Mouse (Mus musculus): ENCODE data around the gene Cacna1c.

Gene Cacna1c

DNA sequence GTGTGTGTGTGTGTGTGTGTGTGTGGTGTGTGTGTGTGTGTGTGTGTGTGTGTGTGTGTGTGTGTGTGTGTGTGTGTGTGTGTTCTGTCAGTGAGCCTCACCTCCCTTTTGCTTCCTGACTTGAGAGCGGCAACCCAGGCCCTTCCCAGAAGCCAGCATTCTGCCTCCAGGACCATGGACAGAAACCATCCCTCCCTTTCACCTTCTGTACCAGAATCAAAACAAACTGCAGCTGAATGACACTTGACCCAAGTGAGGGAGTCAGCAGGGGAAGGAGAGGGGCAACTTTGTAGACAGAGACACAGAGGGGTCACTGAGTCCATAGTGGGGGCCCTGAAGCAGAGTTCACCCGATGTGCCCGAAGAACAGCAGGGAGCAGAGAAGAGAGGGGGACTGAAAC, 36.8 kb upstream of the Cacna1c start:
- TF ChIP-seq POU5F1 (IDR thresholded peaks at IDR 0.05; ENCODE audit: borderline replicate concordance, low read length) (no peak), NANOG (IDR thresholded peaks at IDR 0.05; ENCODE audit: borderline replicate concordance, low read length) (no peak), CTCF (conservative IDR thresholded peaks at IDR 0.05; ENCODE audit: low read length) (no peak)
- Histone ChIP-seq H3K27me3 (ENCODE audit: insufficient read depth, low read length) (no peaks in the 10 kb centered on the region; the same call in 1 of the 2 replicates), H3K9me3 (ENCODE audit: low read length) (no peaks in the 10 kb centered on the region), H3K4me3 (replicated peaks; ENCODE audit: low read length) (no peak overlapping the region), H3K4me1 (replicated peaks; ENCODE audit: low read depth, low read length) (no peaks in the 10 kb centered on the region), H3K36me3 (ENCODE audit: insufficient read depth, low read length) (no peaks in the 10 kb centered on the region)

DNA sequence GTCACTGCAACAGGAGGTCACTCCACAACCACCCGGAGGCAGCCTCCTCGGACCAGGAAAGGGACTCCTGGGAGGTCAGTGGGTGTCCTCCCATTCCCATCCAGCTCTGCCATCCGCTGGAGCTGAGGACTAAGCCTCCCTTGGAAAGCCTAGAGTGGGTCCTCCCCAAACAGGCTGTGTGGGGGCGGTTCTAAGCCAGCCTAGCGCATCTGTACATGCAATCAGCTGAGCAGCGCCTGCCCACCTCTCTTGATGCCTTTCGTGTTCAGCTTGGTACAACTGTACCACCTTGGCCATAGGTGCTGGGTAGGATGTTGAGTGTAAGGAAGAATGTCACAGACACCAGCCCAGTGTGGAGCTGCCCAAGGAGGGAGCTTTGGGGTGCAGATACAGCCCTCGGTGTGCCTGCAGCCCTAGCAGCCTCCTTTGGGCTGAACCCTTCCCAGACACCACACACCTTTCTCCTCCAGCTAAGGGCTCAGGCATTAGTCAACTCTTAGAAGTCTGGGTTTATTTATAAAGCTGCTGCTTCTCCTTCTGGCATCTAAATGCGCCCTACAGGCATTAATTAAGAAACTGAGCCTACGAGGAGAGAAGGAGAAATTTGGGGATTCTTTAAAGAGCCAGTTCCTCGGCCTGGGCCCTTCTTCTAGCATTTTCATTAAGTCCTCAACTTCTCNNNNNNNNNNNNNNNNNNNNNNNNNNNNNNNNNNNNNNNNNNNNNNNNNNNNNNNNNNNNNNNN, 32.8 kb upstream of the Cacna1c start:
- Histone ChIP-seq H3K36me3 (ENCODE audit: insufficient read depth, low read length) (no peaks in the 10 kb centered on the region), H3K4me1 (replicated peaks; ENCODE audit: low read depth, low read length) (no peaks in the 10 kb centered on the region), H3K4me3 (replicated peaks; ENCODE audit: low read length) (no peak overlapping the region), H3K27me3 (ENCODE audit: insufficient read depth, low read length) (no peaks in the 10 kb centered on the region; the same call in 1 of the 2 replicates), H3K9me3 (ENCODE audit: low read length) (no peaks in the 10 kb centered on the region)
- TF ChIP-seq NANOG (IDR thresholded peaks at IDR 0.05; ENCODE audit: borderline replicate concordance, low read length) (no peak), CTCF (conservative IDR thresholded peaks at IDR 0.05; ENCODE audit: low read length) (no peak), POU5F1 (IDR thresholded peaks at IDR 0.05; ENCODE audit: borderline replicate concordance, low read length) (no peak)

DNA sequence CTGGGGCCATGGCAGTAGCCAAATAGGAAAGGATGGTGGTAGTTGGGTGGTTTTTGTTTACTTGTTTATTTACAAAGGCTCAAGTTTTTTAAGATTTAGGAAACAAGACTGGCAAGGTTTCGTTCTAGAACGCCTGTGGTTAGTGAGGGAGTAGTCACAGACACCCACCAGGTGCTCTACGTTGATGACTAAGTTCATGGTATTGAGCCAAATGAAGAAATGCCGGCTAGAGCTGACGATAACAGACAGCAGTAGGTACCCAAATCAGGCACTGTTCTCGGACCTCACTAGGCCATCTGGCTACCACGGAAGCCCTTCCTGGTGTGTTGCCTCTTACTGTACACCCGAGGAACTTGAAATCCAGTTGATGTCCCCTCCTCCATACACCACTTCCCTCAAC, 30.8 kb upstream of the Cacna1c start:
- H3K27me3 ChIP-seq (ENCODE audit: insufficient read depth, low read length) = no peaks in the 10 kb centered on the region; the same call in 1 of the 2 replicates
- no peaks in the 10 kb centered on the region for H3K36me3 ChIP-seq (ENCODE audit: insufficient read depth, low read length)
- no peaks in the 10 kb centered on the region for H3K4me1 ChIP-seq (replicated peaks; ENCODE audit: low read depth, low read length)
- H3K9me3 ChIP-seq (ENCODE audit: low read length) = no peaks in the 10 kb centered on the region
- H3K4me3 ChIP-seq (replicated peaks; ENCODE audit: low read length) = no peak overlapping the region
- TF ChIP-seq POU5F1 (IDR thresholded peaks at IDR 0.05; ENCODE audit: borderline replicate concordance, low read length) (no peak), NANOG (IDR thresholded peaks at IDR 0.05; ENCODE audit: borderline replicate concordance, low read length) (no peak), CTCF (conservative IDR thresholded peaks at IDR 0.05; ENCODE audit: low read length) (no peak)

- no peaks in the 10 kb centered on the region for H3K9me3 ChIP-seq (ENCODE audit: low read length)
- TF ChIP-seq CTCF (conservative IDR thresholded peaks at IDR 0.05; ENCODE audit: low read length) = no peak
- TF ChIP-seq POU5F1 (IDR thresholded peaks at IDR 0.05; ENCODE audit: borderline replicate concordance, low read length) = no peak
- TF ChIP-seq NANOG (IDR thresholded peaks at IDR 0.05; ENCODE audit: borderline replicate concordance, low read length) = no peak
- no peak overlapping the region for H3K4me3 ChIP-seq (replicated peaks; ENCODE audit: low read length)
- no peaks in the 10 kb centered on the region for H3K4me1 ChIP-seq (replicated peaks; ENCODE audit: low read depth, low read length)
- no peaks in the 10 kb centered on the region for H3K36me3 ChIP-seq (ENCODE audit: insufficient read depth, low read length)
- H3K27me3 ChIP-seq (ENCODE audit: insufficient read depth, low read length) = no peaks in the 10 kb centered on the region; the same call in 1 of the 2 replicates
Measured at GRCm38 (mm10) chr6:119225731-119226130, 29.5 kb upstream of the Cacna1c start.

GRCm38 (mm10) chr6:119225226-119225625, 29.0 kb upstream of the Cacna1c start:
- TF ChIP-seq NANOG (IDR thresholded peaks at IDR 0.05; ENCODE audit: borderline replicate concordance, low read length) (no peak), CTCF (conservative IDR thresholded peaks at IDR 0.05; ENCODE audit: low read length) (no peak), POU5F1 (IDR thresholded peaks at IDR 0.05; ENCODE audit: borderline replicate concordance, low read length) (no peak)
- no peaks in the 10 kb centered on the region; the same call in 1 of the 2 replicates for H3K27me3 ChIP-seq (ENCODE audit: insufficient read depth, low read length)

DNA sequence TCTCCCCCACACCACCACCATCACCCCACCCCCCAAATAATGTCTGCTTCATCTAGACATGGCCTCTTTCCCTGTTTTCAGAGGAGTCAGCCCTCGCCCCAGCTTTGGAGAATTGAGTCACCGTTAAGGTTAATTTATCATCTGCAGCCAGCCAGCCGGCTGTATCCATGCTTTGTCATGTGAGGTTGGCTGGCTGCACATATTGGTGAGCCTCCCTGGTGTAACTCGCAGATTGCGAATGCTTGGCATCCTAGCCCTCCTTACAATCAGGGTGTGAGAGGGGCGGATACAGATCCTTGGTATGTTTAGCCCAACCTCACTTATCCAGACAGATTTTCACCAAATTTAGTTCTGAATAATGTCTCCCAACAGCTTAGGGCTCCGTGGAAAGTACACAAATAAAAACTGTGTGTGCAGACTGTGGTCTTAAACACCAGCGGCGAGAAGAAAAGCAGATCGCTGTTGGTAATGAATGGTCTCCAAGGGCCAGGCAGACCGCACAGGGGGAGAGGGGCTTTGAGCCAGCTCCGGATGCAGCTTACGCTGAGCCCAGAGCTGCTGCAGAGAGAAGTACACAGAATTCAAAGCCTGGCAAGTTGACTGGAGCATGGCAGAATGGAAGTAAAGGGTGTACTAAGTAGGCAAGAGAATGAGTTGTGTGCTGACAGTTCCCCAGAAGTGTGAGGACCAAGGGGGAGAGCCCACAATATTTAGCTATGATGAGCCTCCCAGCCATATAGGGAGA, 28.4 kb upstream of the Cacna1c start:
- Histone ChIP-seq H3K4me3 (replicated peaks; ENCODE audit: low read length) (no peak overlapping the region), H3K4me1 (replicated peaks; ENCODE audit: low read depth, low read length) (no peaks in the 10 kb centered on the region), H3K27me3 (ENCODE audit: insufficient read depth, low read length) (no peaks in the 10 kb centered on the region; the same call in 1 of the 2 replicates), H3K9me3 (ENCODE audit: low read length) (no peaks in the 10 kb centered on the region), H3K36me3 (ENCODE audit: insufficient read depth, low read length) (no peaks in the 10 kb centered on the region)
- no peak for TF ChIP-seq CTCF (conservative IDR thresholded peaks at IDR 0.05; ENCODE audit: low read length)
- TF ChIP-seq POU5F1 (IDR thresholded peaks at IDR 0.05; ENCODE audit: borderline replicate concordance, low read length) = no peak
- no peak for TF ChIP-seq NANOG (IDR thresholded peaks at IDR 0.05; ENCODE audit: borderline replicate concordance, low read length)

More at GRCm38 (mm10) chr6:119225226-119225625, 29.0 kb upstream of the Cacna1c start:
- no peaks in the 10 kb centered on the region for H3K36me3 ChIP-seq (ENCODE audit: insufficient read depth, low read length)
- H3K4me1 ChIP-seq (replicated peaks; ENCODE audit: low read depth, low read length) = no peaks in the 10 kb centered on the region
- H3K4me3 ChIP-seq (replicated peaks; ENCODE audit: low read length) = no peak overlapping the region
- H3K9me3 ChIP-seq (ENCODE audit: low read length) = no peaks in the 10 kb centered on the region

- no peaks in the 10 kb centered on the region; the same call in 1 of the 2 replicates for H3K27me3 ChIP-seq (ENCODE audit: insufficient read depth, low read length)
- no peak overlapping the region for H3K4me3 ChIP-seq (replicated peaks; ENCODE audit: low read length)
- H3K9me3 ChIP-seq (ENCODE audit: low read length) = no peaks in the 10 kb centered on the region
- no peak for TF ChIP-seq POU5F1 (IDR thresholded peaks at IDR 0.05; ENCODE audit: borderline replicate concordance, low read length)
- TF ChIP-seq CTCF (conservative IDR thresholded peaks at IDR 0.05; ENCODE audit: low read length) = peak; percentile 91
- H3K36me3 ChIP-seq (ENCODE audit: insufficient read depth, low read length) = 0 out of 2 replicates have a peak, but pooled peaks cover 12% of the 10 kb centered on the region
- peaks cover 2% of the 10 kb centered on the region for H3K4me1 ChIP-seq (replicated peaks; ENCODE audit: low read depth, low read length)
Measured at GRCm38 (mm10) chr6:119220297-119220696, 24.1 kb upstream of the Cacna1c start.

- Histone ChIP-seq H3K9me3 (ENCODE audit: low read length) (no peaks in the 10 kb centered on the region), H3K4me1 (replicated peaks; ENCODE audit: low read depth, low read length) (peaks cover 8% of the 10 kb centered on the region), H3K36me3 (ENCODE audit: insufficient read depth, low read length) (0 out of 2 replicates have a peak, but pooled peaks cover 13% of the 10 kb centered on the region), H3K4me3 (replicated peaks; ENCODE audit: low read length) (no peak overlapping the region), H3K27me3 (ENCODE audit: insufficient read depth, low read length) (no peaks in the 10 kb centered on the region)
- TF ChIP-seq CTCF (conservative IDR thresholded peaks at IDR 0.05; ENCODE audit: low read length) (no peak), NANOG (IDR thresholded peaks at IDR 0.05; ENCODE audit: borderline replicate concordance, low read length) (no peak), POU5F1 (IDR thresholded peaks at IDR 0.05; ENCODE audit: borderline replicate concordance, low read length) (no peak)
Measured at GRCm38 (mm10) chr6:119219237-119219870, 23.1 kb upstream of the Cacna1c start.
